Mouse (Mus musculus): ENCODE data around the gene Cmip.

The Cmip gene

GRCm38 (mm10) chr8:117471655-117472054 is 214.8 kb downstream of the Cmip start:
- no peak for DNase-seq

- no peak for DNase-seq
Observed at GRCm38 (mm10) chr8:117472332-117472731, 215.5 kb downstream of the Cmip start.

DNA sequence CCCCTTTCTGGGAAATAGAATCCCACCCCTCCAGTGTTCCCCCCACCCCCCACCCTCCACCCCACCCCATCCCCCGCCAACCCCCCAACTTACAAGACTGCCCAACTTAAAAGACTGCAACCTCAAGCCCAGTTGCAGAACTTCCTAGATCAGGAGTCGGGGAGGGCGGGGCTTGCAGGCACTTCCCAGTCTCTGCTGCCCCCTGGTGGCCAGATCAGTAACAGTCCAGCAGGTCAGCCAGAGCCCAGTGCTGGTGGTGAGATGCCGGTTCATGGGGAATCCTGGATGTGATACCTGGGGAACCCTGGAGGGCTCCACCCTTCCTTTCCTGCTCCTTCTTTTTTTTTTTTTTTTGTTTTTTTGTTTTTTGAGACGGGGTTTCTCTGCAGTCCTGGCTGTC is 218.1 kb downstream of the Cmip start:
- peak; percentile 93 for DNase-seq

DNA sequence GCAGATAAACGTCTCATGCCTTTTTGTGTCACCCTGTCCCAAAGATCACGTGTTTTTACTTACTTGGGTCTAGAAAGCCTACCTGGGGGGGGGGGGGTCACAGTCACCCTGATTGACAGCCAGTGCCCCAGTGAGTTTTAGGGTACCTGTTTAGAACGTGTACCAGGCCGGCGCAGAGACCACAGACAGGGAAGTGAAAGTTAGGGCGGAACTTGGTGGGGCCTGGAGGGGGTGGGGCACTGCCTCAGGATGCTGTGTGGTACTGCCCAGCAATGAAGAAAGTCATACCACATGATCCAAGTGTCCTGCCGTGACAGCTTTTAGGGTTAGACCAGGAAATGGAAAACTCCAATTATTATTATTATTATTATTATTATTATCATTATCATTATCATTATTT is 219.0 kb downstream of the Cmip start:
- peak; percentile 40 for DNase-seq

DNA sequence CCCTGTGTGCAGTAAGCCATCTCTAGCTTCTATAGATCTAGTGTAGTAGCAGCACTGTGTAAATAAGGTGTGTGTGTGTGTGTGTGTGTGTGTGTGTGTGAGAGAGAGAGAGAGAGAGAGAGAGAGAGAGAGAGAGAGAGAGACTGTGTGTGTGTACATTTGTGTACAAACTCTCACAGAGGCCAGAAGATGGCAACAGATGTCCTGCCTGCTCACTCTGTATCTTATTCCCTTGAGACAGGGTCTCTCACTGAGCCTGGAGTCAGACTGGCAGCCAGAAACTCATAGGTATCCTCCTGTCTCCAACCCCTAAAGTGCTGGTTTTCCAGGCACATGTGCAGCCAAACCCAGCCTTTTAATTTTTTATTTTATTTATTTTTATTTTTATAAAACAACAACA is 221.2 kb downstream of the Cmip start:
- DNase-seq: no peak

- no peak for DNase-seq
Observed at GRCm38 (mm10) chr8:117479996-117480395, 223.1 kb downstream of the Cmip start.

- no peak for DNase-seq
Observed at GRCm38 (mm10) chr8:117480516-117480915, 223.7 kb downstream of the Cmip start.

DNA sequence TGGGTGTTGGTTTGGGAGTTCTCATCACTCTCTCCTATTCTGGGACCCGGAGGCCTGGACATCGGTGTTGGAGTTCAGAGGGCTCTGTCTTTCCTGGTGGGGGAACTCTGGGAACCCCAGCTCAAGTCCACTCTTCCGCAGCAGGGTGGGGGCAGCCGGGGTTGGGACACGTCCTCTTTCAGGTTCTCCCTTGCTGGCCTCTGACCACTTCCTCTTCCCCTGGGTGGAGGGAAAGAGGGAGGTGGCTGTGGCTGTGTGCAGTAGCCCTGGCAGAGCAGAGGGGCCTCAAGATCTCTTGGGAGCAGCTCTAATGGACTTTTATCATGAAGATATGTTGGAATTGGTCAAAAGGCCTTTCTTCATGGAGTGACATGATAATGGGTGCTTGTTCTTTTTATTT is 225.0 kb downstream of the Cmip start:
- DNase-seq: no peak

DNA sequence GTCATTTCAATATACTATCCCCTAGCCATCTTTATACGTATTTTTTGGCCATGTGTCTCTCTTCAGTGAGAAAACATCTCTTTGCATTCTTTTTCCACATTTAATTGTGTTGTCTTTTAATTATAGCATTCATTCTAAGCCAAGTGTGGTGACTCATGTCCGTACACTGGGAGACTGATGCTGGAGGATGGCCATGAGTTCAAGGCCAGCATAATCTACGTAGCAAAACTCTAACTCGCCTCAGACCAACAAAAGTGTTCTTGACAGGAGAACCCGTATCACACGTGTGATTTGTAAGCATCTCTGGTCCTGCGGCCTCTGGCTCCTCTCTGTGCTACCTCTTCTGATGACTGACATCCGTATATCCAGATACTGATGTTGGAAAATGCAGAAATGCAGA is 227.9 kb downstream of the Cmip start:
- no peak for DNase-seq

DNA sequence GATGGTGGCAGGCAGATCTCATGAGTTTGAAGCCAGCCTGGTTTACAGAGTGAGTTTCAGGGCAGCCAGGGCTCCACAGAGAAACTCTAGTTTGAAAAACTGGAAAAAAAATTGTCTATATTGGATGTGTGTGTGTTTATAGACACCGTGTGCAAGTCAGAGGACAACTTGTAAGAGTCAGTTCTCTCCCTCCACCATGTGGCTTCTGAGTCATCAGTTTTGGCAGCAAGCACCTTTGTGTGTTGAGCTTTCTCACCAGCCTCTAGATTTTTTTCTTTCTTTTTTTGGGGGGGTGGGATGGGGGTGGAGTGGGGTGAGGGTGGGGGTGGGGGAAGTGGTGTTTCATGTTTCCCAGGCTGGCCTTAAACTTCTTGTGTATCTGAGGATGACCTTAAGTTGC is 228.5 kb downstream of the Cmip start:
- DNase-seq: no peak

DNA sequence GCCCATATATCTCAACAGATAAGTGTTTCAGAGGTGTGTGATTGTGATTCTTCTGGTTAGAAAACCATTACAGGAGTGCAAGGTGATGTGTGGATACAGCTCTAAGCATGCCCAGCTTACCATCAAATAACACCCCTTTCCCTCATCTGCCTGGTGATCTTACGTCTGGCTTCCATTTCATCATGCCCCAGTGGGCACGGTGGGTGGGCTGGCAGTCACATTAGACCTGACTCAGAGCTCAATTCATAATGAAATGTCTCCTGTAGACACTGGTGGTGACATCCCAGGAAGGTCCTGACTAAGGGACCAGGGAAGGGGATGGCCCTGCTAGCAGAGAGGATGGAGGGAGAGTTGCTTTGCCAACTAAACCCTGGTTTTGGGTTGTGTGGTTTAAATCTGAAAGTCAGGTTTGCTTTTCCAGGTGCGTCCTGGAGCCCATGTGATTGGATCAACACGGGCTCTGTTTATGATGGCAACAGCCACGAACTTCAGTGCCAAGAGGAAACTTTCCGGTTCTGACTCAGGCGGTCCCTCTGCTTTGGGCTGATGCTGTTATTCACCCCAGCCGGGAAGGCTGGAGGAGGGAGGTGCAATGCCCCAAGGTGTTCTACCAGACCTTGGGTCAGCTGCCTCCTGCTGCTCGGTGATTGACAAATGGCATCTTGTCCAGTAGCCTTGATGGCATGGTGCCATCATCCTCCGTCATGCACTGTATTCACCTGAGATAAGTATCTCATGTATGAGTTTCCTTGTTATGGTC is 231.6 kb downstream of the Cmip start:
- DNase-seq: no peak

DNA sequence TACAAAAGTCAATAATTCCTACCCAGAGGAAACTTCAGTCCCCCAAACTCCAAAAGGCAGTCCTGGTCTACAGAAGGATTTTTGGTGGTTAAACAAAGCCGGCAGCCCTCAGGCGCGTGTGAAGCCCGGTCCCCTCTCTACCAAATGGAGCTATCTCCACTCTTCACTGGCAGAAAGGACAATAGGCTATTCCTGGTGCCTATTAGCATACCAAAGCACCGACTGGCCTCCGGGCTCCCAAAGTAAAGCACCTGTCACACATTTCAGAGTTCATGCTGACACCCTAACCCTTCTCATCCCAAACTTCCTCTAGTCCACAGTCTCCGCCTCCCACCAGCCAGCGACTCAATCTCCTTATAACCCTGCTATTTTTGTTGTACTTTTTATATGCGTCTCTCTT is 236.7 kb downstream of the Cmip start:
- no peak for DNase-seq

DNA sequence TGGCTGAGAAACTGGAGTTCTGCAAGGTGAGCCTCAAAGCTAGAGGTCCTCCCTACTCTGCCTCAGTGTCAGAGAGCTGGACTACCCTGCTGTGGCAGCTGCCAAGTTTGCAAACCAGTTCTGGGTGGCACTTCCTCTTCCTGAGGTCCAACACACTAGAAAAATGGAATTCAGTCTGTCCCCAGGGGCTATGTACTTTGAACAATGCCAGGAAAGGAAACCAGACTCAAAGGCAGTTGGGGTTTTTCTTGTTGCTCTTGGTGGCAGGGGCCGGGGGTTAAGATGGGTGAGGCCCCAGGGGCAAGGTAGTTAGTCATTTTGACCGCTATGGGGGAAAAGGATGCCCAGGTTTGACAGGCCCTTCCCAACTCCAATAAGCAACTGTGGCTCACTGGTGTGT is 238.0 kb downstream of the Cmip start:
- DNase-seq: no peak

DNA sequence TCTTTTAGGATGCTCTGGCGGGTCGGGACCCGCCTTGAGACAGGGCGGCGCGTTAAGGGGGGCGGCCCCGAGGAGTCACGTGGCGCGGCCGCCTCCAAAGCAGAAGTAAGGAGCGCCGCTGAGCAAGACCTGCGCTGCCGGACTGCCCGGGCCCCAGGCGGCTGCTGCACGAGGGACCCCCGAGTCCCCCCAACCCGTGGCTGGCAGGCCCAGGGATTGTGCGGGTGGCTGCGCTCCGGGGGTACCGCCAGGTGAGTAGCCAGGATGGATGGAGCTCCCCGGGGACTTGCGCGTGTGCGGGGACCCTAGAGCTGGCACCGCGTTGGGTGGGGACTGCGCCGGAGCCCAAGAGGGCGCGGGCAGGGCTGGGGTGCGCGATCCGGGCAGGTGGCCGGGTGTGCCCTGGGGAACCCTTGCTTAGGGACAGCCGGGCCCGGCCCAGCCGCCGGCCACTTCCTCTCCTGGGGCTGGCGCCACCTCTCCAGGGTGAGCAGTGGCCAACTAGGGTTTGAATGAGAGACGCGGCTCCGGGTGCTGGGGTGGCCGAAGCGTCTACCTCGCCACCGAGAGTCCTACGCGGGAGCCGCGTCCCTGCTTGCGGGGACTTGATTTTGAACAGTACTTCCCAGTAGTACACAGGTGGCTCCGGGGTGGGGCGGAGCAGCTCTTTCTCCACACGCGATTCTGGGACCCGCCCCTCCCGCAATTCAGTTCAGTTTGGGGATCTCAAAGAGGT is 241.5 kb downstream of the Cmip start, which contains the start of gene Plcg2:
Gene Plcg2 (plus strand): TSS at position 113 of the 736 bp plus-strand sequence.
- DNase-seq: peak; percentile 58

DNA sequence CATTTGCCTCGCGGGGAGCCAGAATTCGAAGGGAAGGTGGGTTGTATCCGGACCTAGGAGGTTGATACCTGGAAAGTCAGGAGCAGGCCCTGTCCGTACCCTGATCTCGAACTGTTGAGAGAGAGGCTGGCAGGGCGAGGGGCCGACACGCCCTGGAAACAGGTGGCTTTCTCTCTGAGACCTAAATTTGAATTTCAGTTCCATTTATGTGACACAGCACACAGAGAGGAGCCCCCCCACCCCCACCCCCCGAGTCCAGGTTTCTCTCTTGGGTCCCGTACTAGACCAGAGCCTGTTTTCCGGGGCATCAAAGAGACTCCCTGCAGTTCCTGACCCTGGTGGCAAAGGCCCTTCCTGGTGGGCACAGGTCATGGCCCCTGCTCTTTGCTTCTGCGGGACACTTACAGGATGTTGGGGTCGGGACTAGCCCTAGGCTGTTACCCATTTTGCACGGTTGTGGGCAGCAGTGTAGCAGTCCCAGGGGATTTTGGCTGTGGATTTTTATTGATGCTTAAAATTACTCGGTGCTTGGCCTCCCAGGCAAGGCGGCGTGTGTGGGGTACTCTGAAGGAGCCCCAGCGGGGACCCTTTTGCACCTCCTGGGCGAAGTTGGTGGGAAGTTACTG is 242.2 kb downstream of the Cmip start:
- DNase-seq: no peak

GRCm38 (mm10) chr8:117500232-117500823 is 243.5 kb downstream of the Cmip start:
- no peak for DNase-seq

GRCm38 (mm10) chr8:117501323-117501722 is 244.5 kb downstream of the Cmip start:
- no peak for DNase-seq

GRCm38 (mm10) chr8:117503405-117504069 is 246.7 kb downstream of the Cmip start:
- DNase-seq: no peak

- no peak for DNase-seq
Observed at GRCm38 (mm10) chr8:117507703-117508102, 250.8 kb downstream of the Cmip start.

Measured in thymus, postnatal 25 days (tissue).